Mouse (Mus musculus) G1E (cell line): Measurements from ENCODE around the gene Smim8.

Source experiments
- CTCF ChIP-seq: IDR thresholded peaks from 2 replicates; pipeline ENCODE4 v1.5.1; 2012; ENCODE audit warnings: low read depth, low read length, inconsistent platforms, mixed read lengths
- GATA1 ChIP-seq: IDR thresholded peaks from 2 replicates; pipeline ENCODE4 v1.6.1; 2012; ENCODE audit warnings: borderline replicate concordance, low read length, inconsistent platforms, mixed read lengths
- GATA2 ChIP-seq: IDR thresholded peaks from 2 replicates; pipeline ENCODE4 v1.6.1; 2012; ENCODE audit warnings: low read depth, low read length, inconsistent platforms, borderline replicate concordance
- POLR2AphosphoS5 ChIP-seq: IDR thresholded peaks from 2 replicates; pipeline ENCODE4 v1.6.1; 2012; ENCODE audit warnings: low read depth, low read length, inconsistent platforms; ENCODE audit not compliant: insufficient replicate concordance
- TAL1 ChIP-seq: conservative IDR thresholded peaks from 2 replicates; pipeline ENCODE4 v1.6.1; 2012; ENCODE audit warnings: low read depth, low read length, inconsistent platforms, mixed read lengths

GRCm38 (mm10) chr4:34801166-34802034 is 23.2 kb upstream of the Smim8 start:
- no peak for TF ChIP-seq CTCF
- TF ChIP-seq POLR2AphosphoS5: 0 out of 2 replicates have a peak, but pooled peaks have one; percentile 51
- TF ChIP-seq GATA1: no peak
- TF ChIP-seq TAL1: no peak
- no peak for TF ChIP-seq GATA2
